In the genomic region with DNA sequence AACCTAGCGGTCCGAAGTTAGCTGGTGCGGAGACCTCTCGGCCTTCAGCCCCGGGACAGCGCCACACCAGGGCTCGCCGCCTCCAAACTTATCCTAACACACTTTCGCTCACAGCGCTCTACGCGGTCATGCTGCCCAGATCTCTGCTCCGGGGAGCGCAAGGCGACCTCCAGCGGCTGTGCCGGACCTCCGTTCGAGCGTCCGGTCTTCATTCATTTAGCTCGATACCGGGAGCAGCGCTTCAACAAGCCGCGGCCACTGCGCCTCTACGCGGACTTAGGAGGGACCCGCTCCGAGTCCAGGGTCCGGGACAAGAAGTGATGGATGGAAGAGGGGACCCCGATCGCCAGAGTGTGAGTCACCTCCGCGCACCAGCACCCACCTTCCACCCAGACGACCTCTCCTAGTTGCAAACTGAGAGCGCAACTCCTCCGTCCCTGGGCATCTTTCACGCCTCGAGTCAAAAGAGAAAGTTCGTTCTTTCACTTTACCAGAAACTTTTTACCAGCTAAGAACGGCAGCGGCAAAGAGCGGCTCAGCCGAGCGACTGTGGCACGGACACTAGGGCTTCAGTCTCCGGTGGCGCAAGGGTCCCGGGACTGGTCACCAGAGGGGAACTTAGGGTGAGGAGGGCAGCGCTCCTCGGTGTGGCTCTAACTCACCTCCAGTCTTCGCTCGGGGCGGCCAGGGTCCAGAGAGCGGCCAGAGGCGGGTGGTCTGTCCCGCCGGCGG, we compare ENCODE assay signal across 8 mouse cellular contexts. TPM values are rescaled to one million over a fixed set of nuclear protein-coding genes. Genes with fewer than 3 reads are reported as not detected.
A peak's percentile ranks its signal among the peaks of the same experiment; 100 is the strongest.
DNase-seq lines count a peak whose midpoint lies in the region; ATAC-seq and TF ChIP-seq lines count a peak whose summit lies in the region.

No protein-coding gene starts in this region.

- peak overlapping the region; percentile 35; the same call in 1 of the 2 replicates for H3K4me3 ChIP-seq in G1E (ENCODE audit: low read depth, low read length)
- peak overlapping the region; percentile 42 for H3K4me3 ChIP-seq in forebrain, embryonic 14.5 days (ENCODE audit: low read depth, low read length)

- peak overlapping the region; percentile 94 for H3K4me2 ChIP-seq in forebrain, embryonic 14.5 days (ENCODE audit: low read length)

- H3K27me3 ChIP-seq in G1E (ENCODE audit: insufficient read depth, low read length): peaks cover 79% of the 10 kb centered on the region
- H3K27me3 ChIP-seq in forebrain, embryonic 14.5 days (replicated peaks; ENCODE audit: control insufficient read depth, insufficient read depth, low read length): peaks cover 68% of the 10 kb centered on the region

- ATAC-seq in G1E (ENCODE audit: extremely low read depth, insufficient number of reproducible peaks, low FRiP score, poor library complexity, severe bottlenecking): no peak
- peak; percentile 51; the same call in 1 of the 2 replicates for ATAC-seq in cerebellum, adult (ENCODE audit: insufficient number of reproducible peaks, low FRiP score, low TSS enrichment)
- no peak for ATAC-seq in forebrain, embryonic 14.5 days
- ATAC-seq in hematopoietic stem cell, adult 5-6 weeks (replicated peaks in 1 of 2; ENCODE audit: insufficient read depth in 1 of 2, low FRiP score in 2 of 2, low TSS enrichment in 1 of 2, low read depth in 1 of 2, poor library complexity in 2 of 2, severe bottlenecking in 2 of 2): peak; percentile 8 to 30; a peak in 2 of 4 replicates
- peak; percentile 30 for ATAC-seq in megakaryocyte progenitor cell, adult 5-6 weeks (replicated peaks; ENCODE audit: poor library complexity)

- H3K9me3 ChIP-seq in G1E (replicated peaks): peaks cover 12% of the 10 kb centered on the region
- no peaks in the 10 kb centered on the region for H3K9me3 ChIP-seq in forebrain, embryonic 14.5 days (replicated peaks; ENCODE audit: control insufficient read depth, low read length)

- peak overlapping the region; percentile 49 for H3K9ac ChIP-seq in forebrain, embryonic 14.5 days (ENCODE audit: low read length)

- no peaks in the 10 kb centered on the region for H3K36me3 ChIP-seq in G1E (replicated peaks)
- H3K36me3 ChIP-seq in forebrain, embryonic 14.5 days (ENCODE audit: control insufficient read depth, insufficient read depth, low read length): no peaks in the 10 kb centered on the region

- no peak for DNase-seq in G1E (ENCODE audit: low spot score)
- peak; percentile 55 for DNase-seq in forebrain, embryonic 14.5 days (ENCODE audit: low spot score)
- peak; percentile 16 to 21 for DNase-seq in left cerebral cortex, postnatal 25 days (ENCODE audit: low spot score in 2 of 2)
- peak; percentile 12 for DNase-seq in right cerebral cortex, postnatal 4 days
- no peak for DNase-seq in thymus, postnatal 10 days (ENCODE audit: low spot score in 2 of 2)

- H3K4me1 ChIP-seq in G1E (ENCODE audit: insufficient read depth, low read depth, low read length): peaks cover 10% of the 10 kb centered on the region
- peaks cover 23% of the 10 kb centered on the region for H3K4me1 ChIP-seq in forebrain, embryonic 14.5 days (ENCODE audit: control insufficient read depth, insufficient read depth, low read length)

- intact Hi-C loops in left cerebral cortex, postnatal 25 days (cut with DNase I): loop anchor here (5.0 kb wide), 2 partner anchors 85 to 95 kb away; a partner anchor contains a TSS

- no peak overlapping the region for H3K27ac ChIP-seq in forebrain, embryonic 14.5 days (ENCODE audit: low read depth, low read length)

- no peak for TF ChIP-seq CTCF in G1E (IDR thresholded peaks at IDR 0.05; ENCODE audit: low read depth, low read length)

- under 1% methylated on average over 61 of the region's 61 CpGs for WGBS in forebrain, embryonic 14.5 days

RNA-seq across cellular contexts. Expression of a gene that starts 18.0 kb away (rescaled TPM):
- total RNA-seq in G1E (2014; fragmentation: Nextera tagmentation) (not detected in 2 replicates), G1E (2017) (0.05 and 0.12 TPM in 2 replicates)
- polyA plus RNA-seq in G1E (2012): not detected in 2 replicates
- polyA plus RNA-seq in forebrain, embryonic 14.5 days (2014; fragmentation: Nextera tagmentation; extraction: Ambion mirVana): not detected in 2 replicates
- total RNA-seq in hematopoietic stem cell, adult 5-6 weeks (2017): 0.69 and 2.3 TPM in 2 replicates
- total RNA-seq in left cerebral cortex, postnatal 25 days (2021): not detected
- 0.12 TPM in 1 of 2 replicates, not detected in the other for total RNA-seq in megakaryocyte progenitor cell, adult 5-6 weeks (2015)
- total RNA-seq in megakaryocyte progenitor cell, adult 5-6 weeks (2017): not detected in 2 replicates

RNA-seq across cellular contexts. Expression of a gene that starts 35.2 kb away (rescaled TPM):
- not detected in 2 replicates for total RNA-seq in G1E (2014; fragmentation: Nextera tagmentation)
- 0.16 TPM in 1 of 2 replicates, not detected in the other for total RNA-seq in G1E (2017)
- not detected in 2 replicates for polyA plus RNA-seq in G1E (2012)
- 0.98 and 1.5 TPM in 2 replicates for polyA plus RNA-seq in forebrain, embryonic 14.5 days (2014; fragmentation: Nextera tagmentation; extraction: Ambion mirVana)
- total RNA-seq in hematopoietic stem cell, adult 5-6 weeks (2017): 63.1 and 74.7 TPM in 2 replicates
- total RNA-seq in left cerebral cortex, postnatal 25 days (2021): 1 to 10 TPM in 1 of 2 experiments, under 1 TPM in 1; 0.53 to 1.4 TPM
- 2.2 and 8.0 TPM in 2 replicates for total RNA-seq in megakaryocyte progenitor cell, adult 5-6 weeks (2015)
- 1.0 and 20.5 TPM in 2 replicates for total RNA-seq in megakaryocyte progenitor cell, adult 5-6 weeks (2017)

Comparison
In these comparisons a context has a peak if more than half of its experiments do, and no peak if none do; other contexts are left out.
1. ATAC-seq: peak in cerebellum, adult (single experiment), hematopoietic stem cell, adult 5-6 weeks (2 of 2) and megakaryocyte progenitor cell, adult 5-6 weeks (single experiment); none in G1E (single experiment) and forebrain, embryonic 14.5 days (single experiment).
2. DNase-seq: peak in forebrain, embryonic 14.5 days (single experiment), left cerebral cortex, postnatal 25 days (2 of 2) and right cerebral cortex, postnatal 4 days (single experiment); none in G1E (single experiment) and thymus, postnatal 10 days (0 of 2).